Mouse (Mus musculus): ENCODE data around the gene Smim22. TPM values are rescaled to one million over a fixed set of nuclear protein-coding genes. Genes with fewer than 3 reads are reported as not detected.

Gene Smim22
- total RNA-seq, 1 experiment = 1.9 TPM

GRCm38 (mm10) chr16:4978275-4979051 is 28.6 kb upstream of the Smim22 start:
- DNase-seq (ENCODE audit: low read depth, low spot score) = no peak
- Histone ChIP-seq H3K27ac (ENCODE audit: insufficient read depth, low read depth, low read length, poor library complexity, severe bottlenecking) (no peak overlapping the region), H3K4me1 (ENCODE audit: control insufficient read depth in 2 of 2, insufficient read depth in 2 of 2, low read length in 2 of 2, poor library complexity in 1 of 2) (no peaks in the 10 kb centered on the region), H3K9me3 (ENCODE audit: control insufficient read depth, insufficient read depth, low read depth, low read length) (no peaks in the 10 kb centered on the region), H3K9ac (ENCODE audit: insufficient read depth, low read depth, low read length, poor library complexity, severe bottlenecking) (no peak overlapping the region), H3K4me3 (ENCODE audit: insufficient read depth in 1 of 2, low read depth in 1 of 2, low read length in 2 of 2, poor library complexity in 1 of 2, severe bottlenecking in 1 of 2) (no peak overlapping the region), H3K36me3 (ENCODE audit: control insufficient read depth, insufficient read depth, low read length, poor library complexity, severe bottlenecking) (no peaks in the 10 kb centered on the region)
- in situ Hi-C loops (cut with MboI; ENCODE audit: low sequenced_read_pairs in 2 of 2, unreplicated experiment in 2 of 2) = no loop called here
- TF ChIP-seq ZC3H11A (IDR thresholded peaks at IDR 0.05; ENCODE audit: borderline replicate concordance, low read depth, low read length) = no peak
- no peak for TF ChIP-seq CHD2 (IDR thresholded peaks at IDR 0.05; ENCODE audit: low read depth, low read length)
- no peak for TF ChIP-seq HCFC1 (IDR thresholded peaks at IDR 0.05; ENCODE audit: borderline replicate concordance, insufficient read depth, low read length)
- TF ChIP-seq ZNF384 (IDR thresholded peaks at IDR 0.05; ENCODE audit: low read depth, low read length) = no peak
- no peak for TF ChIP-seq MAFK (IDR thresholded peaks at IDR 0.05; ENCODE audit: insufficient read depth, low read depth, low read length)

- in situ Hi-C loops (cut with MboI; ENCODE audit: low sequenced_read_pairs in 2 of 2, unreplicated experiment in 2 of 2) = no loop called here
Observed at GRCm38 (mm10) chr16:4979755-4980380, 27.2 kb upstream of the Smim22 start.

GRCm38 (mm10) chr16:4984717-4985116 is 22.4 kb upstream of the Smim22 start:
- in situ Hi-C loops (cut with MboI; ENCODE audit: low sequenced_read_pairs in 2 of 2, unreplicated experiment in 2 of 2) = no loop called here
- Histone ChIP-seq H3K9ac (ENCODE audit: insufficient read depth, low read depth, low read length, poor library complexity, severe bottlenecking) (no peak overlapping the region), H3K27ac (ENCODE audit: insufficient read depth, low read depth, low read length, poor library complexity, severe bottlenecking) (no peak overlapping the region), H3K4me3 (ENCODE audit: insufficient read depth in 1 of 2, low read depth in 1 of 2, low read length in 2 of 2, poor library complexity in 1 of 2, severe bottlenecking in 1 of 2) (no peak overlapping the region), H3K36me3 (ENCODE audit: control insufficient read depth, insufficient read depth, low read length, poor library complexity, severe bottlenecking) (no peaks in the 10 kb centered on the region), H3K4me1 (ENCODE audit: control insufficient read depth in 2 of 2, insufficient read depth in 2 of 2, low read length in 2 of 2, poor library complexity in 1 of 2) (no peaks in the 10 kb centered on the region), H3K9me3 (ENCODE audit: control insufficient read depth, insufficient read depth, low read depth, low read length) (no peaks in the 10 kb centered on the region)
- DNase-seq (ENCODE audit: low read depth, low spot score) = no peak
- TF ChIP-seq CHD2 (IDR thresholded peaks at IDR 0.05; ENCODE audit: low read depth, low read length) = no peak
- no peak for TF ChIP-seq HCFC1 (IDR thresholded peaks at IDR 0.05; ENCODE audit: borderline replicate concordance, insufficient read depth, low read length)

More at GRCm38 (mm10) chr16:4979755-4980380, 27.2 kb upstream of the Smim22 start:
- Histone ChIP-seq H3K4me3 (ENCODE audit: insufficient read depth in 1 of 2, low read depth in 1 of 2, low read length in 2 of 2, poor library complexity in 1 of 2, severe bottlenecking in 1 of 2) (no peak overlapping the region), H3K27ac (ENCODE audit: insufficient read depth, low read depth, low read length, poor library complexity, severe bottlenecking) (no peak overlapping the region), H3K9me3 (ENCODE audit: control insufficient read depth, insufficient read depth, low read depth, low read length) (no peaks in the 10 kb centered on the region), H3K36me3 (ENCODE audit: control insufficient read depth, insufficient read depth, low read length, poor library complexity, severe bottlenecking) (no peaks in the 10 kb centered on the region), H3K9ac (ENCODE audit: insufficient read depth, low read depth, low read length, poor library complexity, severe bottlenecking) (no peak overlapping the region), H3K4me1 (ENCODE audit: control insufficient read depth in 2 of 2, insufficient read depth in 2 of 2, low read length in 2 of 2, poor library complexity in 1 of 2) (no peaks in the 10 kb centered on the region)
- 0 out of 2 replicates have a peak, but pooled peaks have one; percentile 40 for TF ChIP-seq ZNF384 (IDR thresholded peaks at IDR 0.05; ENCODE audit: low read depth, low read length)
- no peak for TF ChIP-seq MAFK (IDR thresholded peaks at IDR 0.05; ENCODE audit: insufficient read depth, low read depth, low read length)
- no peak for DNase-seq (ENCODE audit: low read depth, low spot score)

- in situ Hi-C loops (cut with MboI; ENCODE audit: low sequenced_read_pairs in 2 of 2, unreplicated experiment in 2 of 2) = no loop called here
- H3K4me3 ChIP-seq (ENCODE audit: insufficient read depth in 1 of 2, low read depth in 1 of 2, low read length in 2 of 2, poor library complexity in 1 of 2, severe bottlenecking in 1 of 2) = no peak overlapping the region
- H3K27ac ChIP-seq (ENCODE audit: insufficient read depth, low read depth, low read length, poor library complexity, severe bottlenecking) = no peak overlapping the region
- H3K9ac ChIP-seq (ENCODE audit: insufficient read depth, low read depth, low read length, poor library complexity, severe bottlenecking) = no peak overlapping the region
- no peaks in the 10 kb centered on the region for H3K9me3 ChIP-seq (ENCODE audit: control insufficient read depth, insufficient read depth, low read depth, low read length)
- TF ChIP-seq ZNF384 (IDR thresholded peaks at IDR 0.05; ENCODE audit: low read depth, low read length) = no peak
- DNase-seq (ENCODE audit: low read depth, low spot score) = no peak
- no peaks in the 10 kb centered on the region for H3K36me3 ChIP-seq (ENCODE audit: control insufficient read depth, insufficient read depth, low read length, poor library complexity, severe bottlenecking)
- H3K4me1 ChIP-seq (ENCODE audit: control insufficient read depth in 2 of 2, insufficient read depth in 2 of 2, low read length in 2 of 2, poor library complexity in 1 of 2) = peaks cover 0 to 2% of the 10 kb centered on the region in 2 experiments; a peak in 2 of 4 replicates
Observed at GRCm38 (mm10) chr16:4993276-4993675, 13.8 kb upstream of the Smim22 start.

- no peak for DNase-seq (ENCODE audit: low read depth, low spot score)
- no peak within 1 kb of the TSS for H3K9ac ChIP-seq (ENCODE audit: insufficient read depth, low read depth, low read length, poor library complexity, severe bottlenecking)
- no peak for TF ChIP-seq ZNF384 (IDR thresholded peaks at IDR 0.05; ENCODE audit: low read depth, low read length)
- no peak for TF ChIP-seq CHD2 (IDR thresholded peaks at IDR 0.05; ENCODE audit: low read depth, low read length)
- TF ChIP-seq MAFK (IDR thresholded peaks at IDR 0.05; ENCODE audit: insufficient read depth, low read depth, low read length) = no peak
- TF ChIP-seq HCFC1 (IDR thresholded peaks at IDR 0.05; ENCODE audit: borderline replicate concordance, insufficient read depth, low read length) = no peak
- TF ChIP-seq ZC3H11A (IDR thresholded peaks at IDR 0.05; ENCODE audit: borderline replicate concordance, low read depth, low read length) = no peak
- no peak within 1 kb of the TSS for H3K4me3 ChIP-seq (ENCODE audit: insufficient read depth in 1 of 2, low read depth in 1 of 2, low read length in 2 of 2, poor library complexity in 1 of 2, severe bottlenecking in 1 of 2)
- no peaks in the 10 kb centered on the region for H3K36me3 ChIP-seq (ENCODE audit: control insufficient read depth, insufficient read depth, low read length, poor library complexity, severe bottlenecking)
- H3K9me3 ChIP-seq (ENCODE audit: control insufficient read depth, insufficient read depth, low read depth, low read length) = no peaks in the 10 kb centered on the region
- in situ Hi-C loops (cut with MboI; ENCODE audit: low sequenced_read_pairs in 2 of 2, unreplicated experiment in 2 of 2) = no loop called here
- H3K4me1 ChIP-seq (ENCODE audit: control insufficient read depth in 2 of 2, insufficient read depth in 2 of 2, low read length in 2 of 2, poor library complexity in 1 of 2) = peaks cover 0 to 2% of the 10 kb centered on the region in 2 experiments; a peak in 1 of 4 replicates
- H3K27ac ChIP-seq (ENCODE audit: insufficient read depth, low read depth, low read length, poor library complexity, severe bottlenecking) = no peak within 1 kb of the TSS; the same call in 1 of the 2 replicates
Observed at GRCm38 (mm10) chr16:4997553-4997952, 9.5 kb upstream of the Smim22 start, which contains the start of gene Sept12. TSS of gene Sept12 (minus strand) at chr16:4997852.
